Mouse (Mus musculus): ENCODE measurements around the gene Vmn1r183.
"Not testable (repeated sequence)": the region's sequence is repeated elsewhere in the genome, so short reads cannot be mapped to it uniquely, and the experiment has no call there.

The Vmn1r183 gene

GRCm38 (mm10) chr7:24052660-24053304, at the start of gene Vmn1r183:
TSS of gene Vmn1r183 (plus strand) at chr7:24053254.
- DNase-seq (ENCODE audit: extremely low spot score): no peak

- not testable (repeated sequence) for DNase-seq (ENCODE audit: extremely low spot score)
Observed at GRCm38 (mm10) chr7:24074424-24074823, 21.4 kb downstream of the Vmn1r183 start.

DNA sequence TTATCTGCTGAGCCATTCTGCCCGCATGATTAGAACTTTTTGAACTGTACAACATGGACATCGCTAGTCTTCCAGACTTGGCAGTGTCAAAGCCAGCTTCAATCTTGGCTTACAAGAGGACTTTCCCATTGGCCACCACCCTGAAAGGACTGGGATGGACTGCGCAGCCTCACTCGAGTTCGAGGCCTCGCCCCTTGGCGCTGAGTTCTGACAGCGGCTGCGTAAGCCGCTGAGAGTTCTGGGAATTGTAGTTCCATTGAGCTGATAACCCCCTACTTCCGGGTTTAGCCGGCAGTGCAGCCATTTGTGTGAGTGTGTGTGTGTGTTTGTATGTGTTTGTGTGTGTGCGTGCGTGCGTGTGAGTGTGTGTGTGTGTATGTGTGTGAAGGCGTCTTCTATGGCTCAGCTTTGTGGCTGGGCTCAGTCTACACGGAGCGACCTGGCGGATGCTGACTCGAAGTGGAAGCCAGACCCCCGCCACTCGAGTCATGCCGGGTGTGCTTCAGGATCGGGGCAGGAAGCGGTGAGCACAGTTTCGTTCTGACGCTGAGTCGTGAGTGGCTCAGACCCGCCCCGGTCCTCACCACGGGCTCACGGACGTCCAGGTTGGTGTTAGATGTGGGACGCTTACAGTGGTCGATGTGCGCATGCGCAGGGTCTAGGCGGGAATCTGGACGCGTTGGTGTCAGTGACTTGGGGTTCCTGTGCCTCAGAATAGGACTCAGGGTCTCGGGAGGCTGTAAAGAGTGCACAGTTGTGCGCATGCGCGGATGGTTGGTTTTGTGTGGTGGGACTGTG, 28.8 kb downstream of the Vmn1r183 start, which contains the start of gene Zfp180:
Gene Zfp180, plus strand, starts transcription at position 291 of the 798 bp plus-strand sequence.
- peak; percentile 91 for DNase-seq (ENCODE audit: extremely low spot score)

- DNase-seq (ENCODE audit: extremely low spot score): no peak
Observed at GRCm38 (mm10) chr7:24082457-24083235, 29.6 kb downstream of the Vmn1r183 start.

GRCm38 (mm10) chr7:24086871-24087270, 33.8 kb downstream of the Vmn1r183 start:
- DNase-seq (ENCODE audit: extremely low spot score): no peak

DNA sequence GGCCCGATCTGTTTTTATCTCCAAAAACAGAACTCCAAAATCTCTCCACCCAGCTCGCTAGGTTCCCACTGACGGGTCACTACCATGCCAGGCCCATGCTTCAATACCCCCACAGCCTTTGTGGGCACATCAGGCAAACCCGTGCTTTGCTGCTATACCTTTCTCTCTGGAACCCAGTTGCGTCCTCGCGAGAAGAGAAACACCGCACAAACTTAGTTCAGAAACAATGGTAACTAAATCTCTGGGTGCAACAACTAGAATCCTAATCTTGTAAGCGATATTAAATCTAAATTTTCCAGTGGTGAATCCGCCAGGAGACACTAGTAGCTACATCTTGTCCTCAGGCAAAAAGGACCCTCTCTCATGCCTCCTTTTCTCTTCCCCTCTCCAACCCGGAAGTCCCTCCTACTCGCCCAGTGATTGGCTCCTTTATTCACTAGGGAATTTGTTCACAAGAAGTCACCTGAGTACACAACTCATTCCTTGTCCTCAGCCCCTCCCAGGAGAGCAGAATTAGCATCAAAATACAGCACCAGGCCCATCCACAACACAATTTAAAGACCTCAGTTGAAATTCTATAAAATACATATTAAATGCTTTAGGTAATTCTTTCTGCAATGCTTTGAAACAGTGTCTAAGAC, 34.6 kb downstream of the Vmn1r183 start:
- no peak for DNase-seq (ENCODE audit: extremely low spot score)

GRCm38 (mm10) chr7:24104403-24104802, 51.3 kb downstream of the Vmn1r183 start:
- DNase-seq (ENCODE audit: extremely low spot score): no peak

DNA sequence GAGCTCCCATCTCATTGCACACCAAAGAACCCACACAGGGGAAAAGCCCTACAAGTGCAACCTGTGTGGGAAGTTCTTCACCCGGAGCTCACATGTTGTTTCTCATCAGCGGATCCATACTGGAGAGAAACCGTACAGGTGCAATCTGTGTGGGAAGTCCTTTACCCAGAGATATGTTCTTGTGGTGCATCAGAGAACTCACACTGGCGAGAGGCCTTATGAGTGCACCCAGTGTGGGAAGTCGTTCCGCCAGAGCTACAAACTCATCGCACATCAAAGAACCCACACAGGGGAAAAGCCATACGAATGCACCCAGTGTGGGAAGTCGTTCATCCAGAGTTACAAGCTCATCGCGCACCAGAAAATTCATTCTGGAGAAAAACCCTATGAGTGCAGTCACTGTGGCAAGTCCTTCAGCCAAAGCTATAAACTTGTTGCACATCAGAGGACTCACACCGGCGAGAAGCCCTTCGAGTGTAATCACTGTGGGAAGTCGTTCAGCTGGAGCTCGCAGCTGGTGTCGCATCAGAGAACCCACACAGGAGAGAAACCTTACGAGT, 52.2 kb downstream of the Vmn1r183 start:
- DNase-seq (ENCODE audit: extremely low spot score): no peak

GRCm38 (mm10) chr7:24110839-24111238, 57.8 kb downstream of the Vmn1r183 start:
- no peak for DNase-seq (ENCODE audit: extremely low spot score)

GRCm38 (mm10) chr7:24111772-24112155, 58.7 kb downstream of the Vmn1r183 start:
- DNase-seq (ENCODE audit: extremely low spot score): no peak

DNA sequence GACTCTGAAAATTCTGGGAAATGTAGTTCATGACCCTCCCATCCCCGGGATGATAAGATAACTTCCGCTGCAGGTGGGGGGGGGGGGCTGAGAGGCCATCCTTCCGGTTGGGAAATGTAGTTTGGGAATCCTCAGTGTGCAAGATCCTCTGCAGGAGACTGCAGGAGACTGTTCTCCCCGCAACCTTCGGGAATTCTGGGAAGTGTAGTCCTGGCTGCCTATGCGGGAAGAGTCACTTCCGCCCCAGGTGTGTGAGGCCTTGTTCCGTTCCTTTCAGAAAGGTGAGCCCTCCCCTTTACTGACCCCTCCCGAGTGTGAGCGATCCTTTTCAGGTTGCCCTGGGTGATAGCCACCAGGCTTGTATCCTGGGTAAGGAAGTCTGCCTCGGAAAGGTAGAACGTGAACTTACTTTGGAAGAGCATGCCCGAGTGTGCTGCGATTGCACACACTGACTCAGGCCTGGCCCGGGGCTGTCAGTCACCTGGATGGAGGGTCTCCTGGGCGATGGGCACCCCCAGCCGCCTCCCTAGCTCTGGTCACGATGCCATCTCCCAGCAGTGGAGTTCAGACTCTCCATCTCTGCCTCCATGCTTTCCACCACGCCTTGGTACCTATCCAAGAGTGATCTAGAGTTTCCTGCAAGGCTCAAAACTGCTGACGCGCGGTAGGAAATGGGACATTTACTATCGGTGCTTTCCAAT, 59.3 kb downstream of the Vmn1r183 start, which contains the start of gene Zfp112:
Gene Zfp112, plus strand, starts transcription at position 159 of the 701 bp plus-strand sequence.
- peak; percentile 88 for DNase-seq (ENCODE audit: extremely low spot score)

DNA sequence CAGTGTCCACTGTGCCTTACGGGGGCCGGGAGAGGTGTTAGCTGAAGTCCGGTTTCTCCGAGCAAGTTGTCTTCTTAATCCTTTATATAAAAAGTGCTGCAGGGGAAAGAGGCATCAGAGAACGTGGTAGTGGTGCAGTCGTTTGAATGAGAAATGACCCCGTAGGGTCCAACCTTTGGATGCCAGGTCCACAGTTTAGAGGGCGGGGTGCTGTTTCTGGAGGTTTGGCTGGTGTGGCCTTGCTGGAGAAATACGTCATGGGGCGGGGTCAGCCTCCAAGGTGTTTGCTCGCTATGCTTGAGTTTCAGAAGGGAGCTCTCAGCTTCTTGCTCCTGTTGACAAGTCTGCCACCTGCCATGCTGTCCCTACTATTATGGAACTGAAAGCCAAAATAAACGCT, 59.9 kb downstream of the Vmn1r183 start:
- DNase-seq (ENCODE audit: extremely low spot score): peak; percentile 39

All from embryo, embryonic 9.5 days (tissue).